19 mouse cellular contexts compared by ENCODE assay signal in the genomic region with DNA sequence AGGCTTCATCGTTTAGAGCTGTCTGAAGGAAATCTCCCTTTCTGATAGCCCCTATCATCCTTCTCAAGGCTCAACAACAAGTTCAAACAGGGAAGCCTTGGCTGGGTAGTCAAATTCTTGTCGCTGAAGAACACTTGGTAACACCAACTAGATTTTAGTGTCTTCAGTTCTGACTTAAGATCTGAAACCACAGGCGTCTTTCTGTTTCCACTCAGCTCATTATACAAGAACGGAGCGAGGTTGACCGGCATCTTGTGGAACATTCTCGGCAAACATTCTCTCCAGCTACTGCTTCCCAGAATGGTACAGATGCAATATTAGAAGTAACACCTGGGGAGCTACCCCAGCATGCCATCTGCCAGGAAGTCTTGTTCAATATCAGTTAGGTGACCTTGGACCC. TPM values are rescaled to one million over a fixed set of nuclear protein-coding genes. Genes with fewer than 3 reads are reported as not detected.
DNase-seq lines count a peak whose midpoint lies in the region; ATAC-seq and TF ChIP-seq lines count a peak whose summit lies in the region.
"Had no signal": no experiment of that assay in that cellular context is flagged by ENCODE, and none has a peak within 500 bp of the region (broad histone marks: within the 10 kb centered on the region; RNA-seq: fewer than 3 reads in every experiment).

No protein-coding gene starts in this region.

- no peaks in the 10 kb centered on the region for H3K36me3 ChIP-seq in forebrain, embryonic 15.5 days
- H3K36me3 ChIP-seq in forebrain, embryonic 10.5 days (replicated peaks), result no peaks in the 10 kb centered on the region
- H3K36me3 ChIP-seq in CH12.LX (replicated peaks in 1 of 2; ENCODE audit: control insufficient read depth in 1 of 2, insufficient read depth in 1 of 2, low read length in 1 of 2), result no peaks in the 10 kb centered on the region
- no peaks in the 10 kb centered on the region for H3K36me3 ChIP-seq in forebrain, postnatal 0 days (ENCODE audit: insufficient read depth)
- H3K36me3 ChIP-seq: heart, embryonic 10.5 days; hindbrain, embryonic 13.5 days had no signal

- TF ChIP-seq EP300 in CH12.LX (IDR thresholded peaks at IDR 0.05; ENCODE audit: low read length), result peak; percentile 61

- dilution Hi-C loops in CH12.LX (cut with MboI; ENCODE audit: extremely low pct_ligation_motif_present, extremely low pct_unique_long_range_greater_than_20kb, low sequenced_read_pairs), result no loop called here

- TF ChIP-seq POLR2A in CH12.LX (IDR thresholded peaks at IDR 0.05; ENCODE audit: low read depth, low read length), result no peak

- H3K9me3 ChIP-seq in forebrain, embryonic 15.5 days, result no peaks in the 10 kb centered on the region
- no peaks in the 10 kb centered on the region for H3K9me3 ChIP-seq in forebrain, embryonic 10.5 days
- H3K9me3 ChIP-seq in CH12.LX (replicated peaks; ENCODE audit: low read length), result no peaks in the 10 kb centered on the region
- no peaks in the 10 kb centered on the region for H3K9me3 ChIP-seq in forebrain, postnatal 0 days (ENCODE audit: low read length)
- H3K9me3 ChIP-seq: heart, embryonic 10.5 days; hindbrain, embryonic 13.5 days had no signal

- H3K4me3 ChIP-seq in forebrain, embryonic 15.5 days, result no peak overlapping the region
- H3K4me3 ChIP-seq in forebrain, embryonic 10.5 days, result no peak overlapping the region
- no peak overlapping the region for H3K4me3 ChIP-seq in CH12.LX (replicated peaks in 1 of 3; ENCODE audit: low read depth in 2 of 3, low read length in 2 of 3, poor library complexity in 1 of 3)
- no peak overlapping the region for H3K4me3 ChIP-seq in forebrain, postnatal 0 days (ENCODE audit: low read depth, low read length)
- H3K4me3 ChIP-seq: heart, embryonic 10.5 days; hindbrain, embryonic 13.5 days had no signal

- no peak overlapping the region for H3K9ac ChIP-seq in forebrain, embryonic 15.5 days (replicated peaks)
- H3K9ac ChIP-seq in CH12.LX (ENCODE audit: insufficient read depth, low read depth), result no peak overlapping the region
- no peak overlapping the region for H3K9ac ChIP-seq in forebrain, postnatal 0 days
- H3K9ac ChIP-seq: hindbrain, embryonic 13.5 days had no signal

- 80% methylated on average over 7 of the region's 7 CpGs for WGBS in forebrain, embryonic 15.5 days
- 86% methylated on average over 7 of the region's 7 CpGs for WGBS in forebrain, embryonic 10.5 days
- WGBS in forebrain, postnatal 0 days, result 62% methylated on average over 7 of the region's 7 CpGs

- TF ChIP-seq CTCF in CH12.LX (conservative IDR thresholded peaks at IDR 0.05 in 1 of 2, IDR thresholded peaks at IDR 0.05 in 1 of 2; ENCODE audit: low read depth in 2 of 2, low read length in 2 of 2), result no peak
- no peak for TF ChIP-seq CTCF in forebrain, postnatal 0 days (IDR thresholded peaks at IDR 0.05; ENCODE audit: low read depth)

- ATAC-seq in forebrain, embryonic 15.5 days (replicated peaks), result no peak
- ATAC-seq in forebrain, postnatal 0 days, result no peak
- ATAC-seq: hindbrain, postnatal 0 days; Patski had no signal

- H3K4me1 ChIP-seq in forebrain, embryonic 15.5 days, result peaks cover 28% of the 10 kb centered on the region
- peaks cover 21% of the 10 kb centered on the region for H3K4me1 ChIP-seq in forebrain, embryonic 10.5 days
- peaks cover 5 to 8% of the 10 kb centered on the region in 2 experiments; a peak in 3 of 4 replicates for H3K4me1 ChIP-seq in CH12.LX (ENCODE audit: control insufficient read depth in 1 of 2, insufficient read depth in 2 of 2)
- peaks cover 8% of the 10 kb centered on the region; the same call in 1 of the 2 replicates for H3K4me1 ChIP-seq in forebrain, postnatal 0 days (ENCODE audit: insufficient read depth)
- H3K4me1 ChIP-seq: heart, embryonic 10.5 days had no signal

- H3K79me2 ChIP-seq in CH12.LX (replicated peaks; ENCODE audit: control insufficient read depth, extremely low read depth, insufficient read depth, poor library complexity, severe bottlenecking), result no peaks in the 10 kb centered on the region

- DNase-seq in forebrain, embryonic 10.5 days (ENCODE audit: extremely low spot score, low spot score), result no peak
- peak; percentile 31 for DNase-seq in CH12.LX (ENCODE audit: extremely low read depth)
- DNase-seq in ES-CJ7 (ENCODE audit: low read depth, low spot score), result peak; percentile 28
- DNase-seq in forebrain, postnatal 0 days, result no peak
- DNase-seq in thymus, postnatal 25 days, result no peak
- DNase-seq: adrenal gland, adult 8-10 months; adrenal gland, postnatal 36 days; cerebellum, adult 2 months; gastrocnemius, postnatal 10 days; heart, adult 18-20 months; heart, postnatal 10 days; heart, postnatal 4 days; kidney, adult 11 months had no signal

- H3K4me2 ChIP-seq in forebrain, embryonic 15.5 days (replicated peaks), result no peak overlapping the region
- peak overlapping the region; percentile 92 for H3K4me2 ChIP-seq in CH12.LX (ENCODE audit: insufficient read depth, low read depth, poor library complexity, severe bottlenecking)
- H3K4me2 ChIP-seq in forebrain, postnatal 0 days (ENCODE audit: low read depth), result no peak overlapping the region
- H3K4me2 ChIP-seq: hindbrain, embryonic 13.5 days had no signal

- no peak for TF ChIP-seq RAD21 in CH12.LX (IDR thresholded peaks at IDR 0.05; ENCODE audit: low read depth, low read length)

- peak overlapping the region; percentile 68 for H3K27ac ChIP-seq in forebrain, embryonic 15.5 days (replicated peaks)
- no peak overlapping the region for H3K27ac ChIP-seq in forebrain, embryonic 10.5 days
- H3K27ac ChIP-seq in CH12.LX (ENCODE audit: insufficient read depth, low read depth), result no peak overlapping the region
- H3K27ac ChIP-seq in forebrain, postnatal 0 days (ENCODE audit: low read depth, low read length), result peak overlapping the region; percentile 37
- H3K27ac ChIP-seq: heart, embryonic 10.5 days; hindbrain, embryonic 13.5 days; hindbrain, postnatal 0 days had no signal

- in situ Hi-C loops in CH12.LX (cut with MboI; ENCODE audit: low pct_ligation_motif_present, low pct_unique_long_range_greater_than_20kb, low sequenced_read_pairs), result no loop called here

- H3K27me3 ChIP-seq in forebrain, embryonic 15.5 days, result no peaks in the 10 kb centered on the region
- no peaks in the 10 kb centered on the region for H3K27me3 ChIP-seq in forebrain, embryonic 10.5 days (ENCODE audit: poor library complexity, severe bottlenecking)
- H3K27me3 ChIP-seq in CH12.LX (replicated peaks), result no peaks in the 10 kb centered on the region
- H3K27me3 ChIP-seq in forebrain, postnatal 0 days (ENCODE audit: insufficient read depth, low read length), result no peaks in the 10 kb centered on the region
- H3K27me3 ChIP-seq: hindbrain, embryonic 13.5 days had no signal

TF ChIP-seq in CH12.LX, 34 proteins besides CTCF, POLR2A, EP300 and RAD21:
- TF ChIP-seq SMC3 (IDR thresholded peaks at IDR 0.05; ENCODE audit: low read depth, low read length), result no peak
- TF ChIP-seq MYC (IDR thresholded peaks at IDR 0.05; ENCODE audit: low read depth, low read length), result 0 out of 2 replicates have a peak, but pooled peaks have one; percentile 27
- TF ChIP-seq CHD1 (IDR thresholded peaks at IDR 0.05; ENCODE audit: low read depth, low read length), result 0 out of 2 replicates have a peak, but pooled peaks have one; percentile 38
- peak; percentile 52; the same call in 1 of the 2 replicates for TF ChIP-seq IRF4 (IDR thresholded peaks at IDR 0.05; ENCODE audit: low read depth, low read length)
- TF ChIP-seq BHLHE40 (IDR thresholded peaks at IDR 0.05; ENCODE audit: low read depth, low read length), result no peak

RNA-seq across cellular contexts. Expression of a gene that starts 28.3 kb away (rescaled TPM):
- 49.0 and 51.0 TPM in 2 replicates for polyA plus RNA-seq in forebrain, embryonic 15.5 days (2015; fragmentation: Nextera tagmentation; extraction: Ambion mirVana)
- polyA plus RNA-seq in forebrain, embryonic 10.5 days (2016; fragmentation: Nextera tagmentation; extraction: Ambion mirVana), result 19.6 and 21.2 TPM in 2 replicates
- 0.13 and 0.29 TPM in 2 replicates for total RNA-seq in CH12.LX (2012; rRNA removed)
- total RNA-seq in CH12.LX (2014; rRNA removed), result 0.13 and 0.23 TPM in 2 replicates
- 0.70 and 0.75 TPM in 2 replicates for polyA plus RNA-seq in CH12.LX (2012; ENCODE audit: insufficient read length, low read depth)
- total RNA-seq in forebrain, postnatal 0 days (2014; rRNA removed), result 32.0 and 43.7 TPM in 2 replicates
- 16.3 and 17.0 TPM in 2 replicates for polyA plus RNA-seq in forebrain, postnatal 0 days (2015; fragmentation: Nextera tagmentation; extraction: Ambion mirVana)
- total RNA-seq: MEL had no signal

Comparison
In these comparisons a context has a peak if more than half of its experiments do, and no peak if none do; other contexts are left out.
1. H3K27ac ChIP-seq: peak in forebrain, embryonic 15.5 days (single experiment) and forebrain, postnatal 0 days (single experiment); none in forebrain, embryonic 10.5 days (single experiment) and CH12.LX (single experiment).
2. DNase-seq: peak in CH12.LX (single experiment) and ES-CJ7 (single experiment); none in forebrain, embryonic 10.5 days (single experiment), forebrain, postnatal 0 days (single experiment) and thymus, postnatal 25 days (single experiment).